Comparison of ENCODE assay signal across 8 mouse cellular contexts in the genomic region with DNA sequence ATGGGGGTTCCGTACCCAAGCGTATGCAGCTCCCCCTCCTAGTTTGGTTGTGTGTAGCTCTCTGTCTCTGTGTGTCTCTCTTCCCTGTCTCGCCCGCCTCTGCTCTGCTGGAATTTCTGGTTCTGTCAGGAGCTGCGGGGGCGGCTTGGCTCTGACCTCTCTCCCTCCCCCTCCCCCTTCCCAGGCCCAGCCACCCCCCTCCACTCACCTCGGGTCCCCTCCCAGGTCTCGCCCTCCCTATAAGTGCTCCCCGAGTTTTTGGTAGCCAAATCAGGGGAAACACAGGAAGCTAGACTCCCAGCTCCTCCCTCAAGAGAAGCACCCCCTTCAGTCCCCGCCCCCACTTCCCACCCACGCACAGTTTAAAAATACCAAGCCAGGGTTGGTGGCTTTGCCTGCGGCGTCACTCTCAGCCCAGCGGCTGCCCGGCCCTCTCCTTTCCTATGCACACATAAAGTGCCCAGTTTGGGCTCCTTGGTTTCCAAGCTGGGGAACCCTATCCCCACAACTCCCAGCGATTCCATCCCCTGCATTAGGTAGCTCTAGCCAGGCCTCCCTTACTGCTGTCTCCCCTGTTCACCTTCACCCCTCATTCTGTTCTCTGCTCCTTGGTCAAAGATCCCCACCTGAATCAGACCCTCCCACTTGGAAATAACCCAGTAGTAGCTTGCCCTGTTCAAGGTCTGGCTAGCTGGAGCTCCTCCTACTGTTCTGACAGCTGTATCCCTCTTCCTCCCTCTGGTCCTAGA. TPM values are rescaled to one million over a fixed set of nuclear protein-coding genes. Genes with fewer than 3 reads are reported as not detected.
DNase-seq lines count a peak whose midpoint lies in the region; ATAC-seq and TF ChIP-seq lines count a peak whose summit lies in the region.

No protein-coding gene starts in this region.

- 1% methylated on average over 16 of the region's 16 CpGs for WGBS in heart, embryonic 11.5 days (ENCODE audit: insufficient replicate concordance)
- WGBS in lung, embryonic 15.5 days = 4% methylated on average over 16 of the region's 16 CpGs

- TF ChIP-seq POLR2A in cortical plate, adult 2 months (IDR thresholded peaks at IDR 0.05; ENCODE audit: extremely low read depth, insufficient read depth, low read length) = 0 out of 2 replicates have a peak, but pooled peaks have one; percentile 38

- peak overlapping the region; percentile 71 for H3K4me2 ChIP-seq in heart, embryonic 11.5 days
- H3K4me2 ChIP-seq in lung, embryonic 15.5 days = peak overlapping the region; percentile 81

- peaks cover 10% of the 10 kb centered on the region for H3K27me3 ChIP-seq in heart, embryonic 11.5 days (ENCODE audit: control insufficient read depth, insufficient read depth, low read length)
- no peaks in the 10 kb centered on the region for H3K27me3 ChIP-seq in lung, embryonic 15.5 days

- peak; percentile 19 for ATAC-seq in heart, embryonic 11.5 days (replicated peaks; ENCODE audit: insufficient number of reproducible peaks, low FRiP score, low TSS enrichment)
- ATAC-seq in lung, embryonic 15.5 days (ENCODE audit: borderline replicate concordance, extremely low read depth, low FRiP score, low TSS enrichment) = peak; percentile 52
- ATAC-seq in neutrophil, adult 5-6 weeks (ENCODE audit: extremely low read depth, insufficient number of reproducible peaks, low FRiP score, poor library complexity, severe bottlenecking) = peak; percentile 16; the same call in 1 of the 2 replicates

- H3K27ac ChIP-seq in cortical plate, adult 2 months (ENCODE audit: insufficient read depth, low read length) = peak overlapping the region; percentile 91
- peak overlapping the region; percentile 78 for H3K27ac ChIP-seq in heart, embryonic 11.5 days (ENCODE audit: low read depth, low read length)
- peak overlapping the region; percentile 92 for H3K27ac ChIP-seq in lung, embryonic 15.5 days

- peak overlapping the region; percentile 16 for H3K4me3 ChIP-seq in cortical plate, adult 2 months (ENCODE audit: insufficient read depth, low read length)
- peak overlapping the region; percentile 32 for H3K4me3 ChIP-seq in heart, embryonic 11.5 days (ENCODE audit: low read depth, low read length)
- peak overlapping the region; percentile 27 for H3K4me3 ChIP-seq in lung, embryonic 15.5 days

- DNase-seq in CD4-positive, CD25-positive, alpha-beta regulatory T cell, adult 2 months (ENCODE audit: low read depth, low spot score) = peak; percentile 87
- DNase-seq in R1 (ENCODE audit: low read depth, low spot score) = peak; percentile 87
- peak; percentile 93 for DNase-seq in kidney, adult 9 months
- DNase-seq in urinary bladder, postnatal 36 days (ENCODE audit: low spot score in 2 of 2) = peak; percentile 54 to 56

- TF ChIP-seq CTCF in cortical plate, adult 2 months (IDR thresholded peaks at IDR 0.05; ENCODE audit: extremely low read depth, insufficient read depth, low read length) = no peak

- peaks cover 8% of the 10 kb centered on the region for H3K36me3 ChIP-seq in heart, embryonic 11.5 days (ENCODE audit: control insufficient read depth, insufficient read depth, low read length)
- H3K36me3 ChIP-seq in lung, embryonic 15.5 days = peaks cover 49% of the 10 kb centered on the region

- peak overlapping the region; percentile 65 for H3K9ac ChIP-seq in heart, embryonic 11.5 days (ENCODE audit: low read depth, low read length)
- peak overlapping the region; percentile 30 for H3K9ac ChIP-seq in lung, embryonic 15.5 days

- no peaks in the 10 kb centered on the region for H3K9me3 ChIP-seq in heart, embryonic 11.5 days (replicated peaks; ENCODE audit: control insufficient read depth, low read length)
- H3K9me3 ChIP-seq in lung, embryonic 15.5 days = no peaks in the 10 kb centered on the region

- peaks cover 4% of the 10 kb centered on the region; the same call in 1 of the 2 replicates for H3K4me1 ChIP-seq in cortical plate, adult 2 months (ENCODE audit: control insufficient read depth, insufficient read depth, low read length)
- peaks cover 40% of the 10 kb centered on the region for H3K4me1 ChIP-seq in heart, embryonic 11.5 days (ENCODE audit: control insufficient read depth, insufficient read depth, low read length)
- peaks cover 65% of the 10 kb centered on the region for H3K4me1 ChIP-seq in lung, embryonic 15.5 days

RNA-seq across cellular contexts. Expression of a gene that starts 4.6 kb away (rescaled TPM):
- 3.8 TPM in 2 replicates for polyA plus RNA-seq in cortical plate, adult 2 months (2012; rRNA removed)
- polyA plus RNA-seq in heart, embryonic 11.5 days (2014; fragmentation: Nextera tagmentation; extraction: Ambion mirVana) = 6.7 and 8.4 TPM in 2 replicates
- polyA plus RNA-seq in lung, embryonic 15.5 days (2015; fragmentation: Nextera tagmentation; extraction: Ambion mirVana) = 11.8 TPM in 2 replicates
- total RNA-seq in neutrophil, adult 5-6 weeks (2017) = 42.6 and 45.7 TPM in 2 replicates

RNA-seq across cellular contexts. Expression of a gene that starts 6.3 kb away (rescaled TPM):
- 35.3 and 40.3 TPM in 2 replicates for polyA plus RNA-seq in cortical plate, adult 2 months (2012; rRNA removed)
- polyA plus RNA-seq in heart, embryonic 11.5 days (2014; fragmentation: Nextera tagmentation; extraction: Ambion mirVana) = 7.9 and 10.1 TPM in 2 replicates
- 14.2 and 15.4 TPM in 2 replicates for polyA plus RNA-seq in lung, embryonic 15.5 days (2015; fragmentation: Nextera tagmentation; extraction: Ambion mirVana)
- total RNA-seq in neutrophil, adult 5-6 weeks (2017) = 19.0 and 19.3 TPM in 2 replicates

RNA-seq across cellular contexts. Expression of a gene that starts 19.3 kb away (rescaled TPM):
- 11.9 and 12.6 TPM in 2 replicates for polyA plus RNA-seq in cortical plate, adult 2 months (2012; rRNA removed)
- 21.0 and 27.1 TPM in 2 replicates for polyA plus RNA-seq in heart, embryonic 11.5 days (2014; fragmentation: Nextera tagmentation; extraction: Ambion mirVana)
- polyA plus RNA-seq in lung, embryonic 15.5 days (2015; fragmentation: Nextera tagmentation; extraction: Ambion mirVana) = 33.1 and 37.6 TPM in 2 replicates
- 258 and 273 TPM in 2 replicates for total RNA-seq in neutrophil, adult 5-6 weeks (2017)

RNA-seq across cellular contexts. Expression of a gene that starts 41.1 kb away (rescaled TPM):
- 294 and 309 TPM in 2 replicates for polyA plus RNA-seq in cortical plate, adult 2 months (2012; rRNA removed)
- 32.8 and 34.6 TPM in 2 replicates for polyA plus RNA-seq in heart, embryonic 11.5 days (2014; fragmentation: Nextera tagmentation; extraction: Ambion mirVana)
- 72.6 and 73.6 TPM in 2 replicates for polyA plus RNA-seq in lung, embryonic 15.5 days (2015; fragmentation: Nextera tagmentation; extraction: Ambion mirVana)
- 6.3 and 15.1 TPM in 2 replicates for total RNA-seq in neutrophil, adult 5-6 weeks (2017)

RNA-seq across cellular contexts. Expression of a gene that starts 42.9 kb away (rescaled TPM):
- polyA plus RNA-seq in cortical plate, adult 2 months (2012; rRNA removed) = 1.3 and 1.7 TPM in 2 replicates
- 0.14 and 0.49 TPM in 2 replicates for polyA plus RNA-seq in heart, embryonic 11.5 days (2014; fragmentation: Nextera tagmentation; extraction: Ambion mirVana)
- polyA plus RNA-seq in lung, embryonic 15.5 days (2015; fragmentation: Nextera tagmentation; extraction: Ambion mirVana) = 0.20 and 0.34 TPM in 2 replicates
- total RNA-seq in neutrophil, adult 5-6 weeks (2017) = 1.5 and 2.3 TPM in 2 replicates

Comparison
In these comparisons a context has a peak if more than half of its experiments do, and no peak if none do; other contexts are left out.
1. Peak in every context shown above with its lines: DNase-seq, ATAC-seq, H3K4me3 ChIP-seq and H3K27ac ChIP-seq.